13 mouse cellular contexts compared by ENCODE assay signal in the genomic region with DNA sequence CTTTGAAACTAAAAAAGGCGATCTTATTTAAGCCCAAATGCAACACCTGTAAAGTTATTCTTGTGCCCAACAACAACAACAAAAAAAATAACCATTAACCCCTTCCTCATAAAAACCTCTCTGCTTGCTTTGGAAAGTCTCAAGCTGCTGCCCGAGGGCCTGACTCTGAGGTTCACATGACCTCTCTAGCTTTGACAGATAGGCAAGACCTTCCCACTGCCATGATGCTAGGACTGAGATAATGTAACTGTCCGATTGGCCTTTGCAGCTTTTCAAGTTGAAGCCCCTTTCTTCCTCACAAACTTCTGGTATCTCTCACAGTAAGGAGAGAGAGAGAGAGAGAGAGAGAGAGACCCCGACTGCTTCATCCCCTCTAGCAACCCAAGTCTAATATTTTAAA. TPM values are rescaled to one million over a fixed set of nuclear protein-coding genes. Genes with fewer than 3 reads are reported as not detected.
A peak's percentile ranks its signal among the peaks of the same experiment; 100 is the strongest.
DNase-seq lines count a peak whose midpoint lies in the region; ATAC-seq and TF ChIP-seq lines count a peak whose summit lies in the region.
"Had no signal": no experiment of that assay in that cellular context is flagged by ENCODE, and none has a peak within 500 bp of the region (broad histone marks: within the 10 kb centered on the region; RNA-seq: fewer than 3 reads in every experiment).

No protein-coding gene starts in this region.

- peak overlapping the region; percentile 67 for H3K27ac ChIP-seq in gastrocnemius, adult 2 months
- H3K27ac ChIP-seq in lung, embryonic 14.5 days (ENCODE audit: low read depth), result peak overlapping the region; percentile 33
- H3K27ac ChIP-seq in forebrain, postnatal 0 days (ENCODE audit: low read depth, low read length), result peak overlapping the region; percentile 66
- H3K27ac ChIP-seq: limb, embryonic 15.5 days had no signal

- peaks cover 36% of the 10 kb centered on the region for H3K4me1 ChIP-seq in lung, embryonic 14.5 days (ENCODE audit: insufficient read depth)
- H3K4me1 ChIP-seq in lung, adult 2 months (ENCODE audit: control insufficient read depth, insufficient read depth, low read length), result peaks cover 21% of the 10 kb centered on the region
- H3K4me1 ChIP-seq in forebrain, postnatal 0 days (ENCODE audit: insufficient read depth), result peaks cover 44% of the 10 kb centered on the region

- TF ChIP-seq CTCF in gastrocnemius, adult 2 months (IDR thresholded peaks at IDR 0.05), result no peak
- TF ChIP-seq CTCF in lung, embryonic 14.5 days (IDR thresholded peaks at IDR 0.05; ENCODE audit: low read depth), result no peak
- no peak for TF ChIP-seq CTCF in lung, adult 2 months (IDR thresholded peaks at IDR 0.05; ENCODE audit: insufficient read depth, low read length)
- TF ChIP-seq CTCF in forebrain, postnatal 0 days (IDR thresholded peaks at IDR 0.05; ENCODE audit: low read depth), result no peak

- H3K9ac ChIP-seq in lung, embryonic 14.5 days, result no peak overlapping the region
- H3K9ac ChIP-seq in forebrain, postnatal 0 days, result peak overlapping the region; percentile 29
- H3K9ac ChIP-seq: limb, embryonic 15.5 days had no signal

- H3K36me3 ChIP-seq in lung, embryonic 14.5 days (ENCODE audit: insufficient read depth), result peaks cover 60% of the 10 kb centered on the region
- H3K36me3 ChIP-seq in forebrain, postnatal 0 days (ENCODE audit: insufficient read depth), result no peaks in the 10 kb centered on the region
- H3K36me3 ChIP-seq: limb, embryonic 15.5 days had no signal

- TF ChIP-seq POLR2A in lung, adult 2 months (IDR thresholded peaks at IDR 0.05; ENCODE audit: borderline replicate concordance, extremely low read depth, low read depth, low read length), result no peak

- H3K9me3 ChIP-seq in lung, embryonic 14.5 days (ENCODE audit: low read depth, low read length), result no peaks in the 10 kb centered on the region
- no peaks in the 10 kb centered on the region for H3K9me3 ChIP-seq in forebrain, postnatal 0 days (ENCODE audit: low read length)
- H3K9me3 ChIP-seq: limb, embryonic 15.5 days had no signal

- H3K4me3 ChIP-seq in gastrocnemius, adult 2 months, result no peak overlapping the region; the same call in 1 of the 2 replicates
- H3K4me3 ChIP-seq in lung, embryonic 14.5 days (ENCODE audit: low read depth, low read length), result no peak overlapping the region
- H3K4me3 ChIP-seq in lung, adult 2 months (replicated peaks; ENCODE audit: extremely low read depth, low read depth, low read length), result no peak overlapping the region
- H3K4me3 ChIP-seq in forebrain, postnatal 0 days (ENCODE audit: low read depth, low read length), result no peak overlapping the region
- H3K4me3 ChIP-seq: limb, embryonic 15.5 days had no signal

- 38% methylated on average over 4 of the region's 4 CpGs for WGBS in lung, embryonic 14.5 days
- WGBS in lung, adult 2 months, result 71% methylated on average over 4 of the region's 4 CpGs
- 39% methylated on average over 4 of the region's 4 CpGs for WGBS in forebrain, postnatal 0 days

- no peak for DNase-seq in gastrocnemius, adult 2 months
- no peak for DNase-seq in gastrocnemius, adult 18-20 months (ENCODE audit: low spot score)
- DNase-seq in lung, embryonic 14.5 days, result no peak
- no peak for DNase-seq in lung, adult 2 months
- DNase-seq in forebrain, postnatal 0 days, result no peak
- no peak for DNase-seq in B cell, adult 2 months
- DNase-seq in right cerebral cortex, adult 2 months (ENCODE audit: low spot score in 2 of 2), result no peak
- DNase-seq: cerebellum, adult 9-11 months; gastrocnemius, postnatal 36 days; kidney, adult 11 months had no signal

- intact Hi-C loops in gastrocnemius, adult 2 months (cut with DNase I), result no loop called here

- peak overlapping the region; percentile 36 for H3K4me2 ChIP-seq in lung, embryonic 14.5 days
- peak overlapping the region; percentile 11 for H3K4me2 ChIP-seq in forebrain, postnatal 0 days (ENCODE audit: low read depth)
- H3K4me2 ChIP-seq: limb, embryonic 15.5 days had no signal

- no peak for ATAC-seq in lung, embryonic 14.5 days (ENCODE audit: insufficient read depth)
- ATAC-seq in forebrain, postnatal 0 days, result no peak
- peak; percentile 7; the same call in 1 of the 2 replicates for ATAC-seq in megakaryocyte, adult 5-6 weeks (ENCODE audit: poor library complexity, severe bottlenecking)
- ATAC-seq: Patski had no signal

- H3K27me3 ChIP-seq in lung, embryonic 14.5 days (ENCODE audit: insufficient read depth, low read length), result no peaks in the 10 kb centered on the region
- H3K27me3 ChIP-seq in forebrain, postnatal 0 days (ENCODE audit: insufficient read depth, low read length), result no peaks in the 10 kb centered on the region
- H3K27me3 ChIP-seq: Patski had no signal

RNA-seq across cellular contexts. Expression of gene Zeb2, which starts 16.2 kb away (rescaled TPM):
- 10 to 100 TPM; 31.3 to 41.6 TPM for total RNA-seq in gastrocnemius, adult 2 months (2021)
- total RNA-seq in gastrocnemius, adult 18-20 months (2021), result 10 to 100 TPM; 34.8 to 49.2 TPM
- polyA plus RNA-seq in lung, embryonic 14.5 days (2014; fragmentation: Nextera tagmentation; extraction: Ambion mirVana), result 90.1 and 90.4 TPM in 2 replicates
- polyA plus RNA-seq in lung, adult 2 months (2012; rRNA removed), result 26.1 and 59.0 TPM in 2 replicates
- 150 and 186 TPM in 2 replicates for total RNA-seq in forebrain, postnatal 0 days (2014; rRNA removed)
- polyA plus RNA-seq in forebrain, postnatal 0 days (2015; fragmentation: Nextera tagmentation; extraction: Ambion mirVana), result 47.7 and 50.6 TPM in 2 replicates
- total RNA-seq in megakaryocyte, adult 5-6 weeks (2015), result 288 and 305 TPM in 2 replicates
- 278 and 291 TPM in 2 replicates for total RNA-seq in megakaryocyte, adult 5-6 weeks (2017)
